Mouse (Mus musculus) cerebellum, adult 2 months (tissue): ENCODE data around the gene Defb26. TPM values are rescaled to one million over a fixed set of nuclear protein-coding genes. Genes with fewer than 3 reads are reported as not detected.

Experiments used
- DNase-seq, 2 experiments: peaks; one replicate each; pipeline ENCODE4 v3.0.0; 2021
- H3K27ac ChIP-seq: fragments of 200-500 bp; 2 replicates; pipeline ENCODE4 v1.5.1; 2012; ENCODE audit warnings: low read length, control low read depth, inconsistent platforms; ENCODE audit not compliant: insufficient read depth
- H3K27me3 ChIP-seq: fragments of 200-500 bp; 2 replicates; pipeline ENCODE4 v1.6.1; 2012; ENCODE audit warnings: inconsistent platforms, mild to moderate bottlenecking, low read length, moderate library complexity; ENCODE audit not compliant: control insufficient read depth, insufficient read depth
- H3K4me1 ChIP-seq: fragments of 200-500 bp; 2 replicates; pipeline ENCODE4 v1.6.1; 2011; ENCODE audit warnings: low read length; ENCODE audit not compliant: control insufficient read depth, insufficient read depth
- H3K4me3 ChIP-seq: fragments of 200-500 bp; replicated peaks from 2 replicates; pipeline ENCODE3; 2011; ENCODE audit warnings: mild to moderate bottlenecking, low read depth, low read length, control low read depth; ENCODE audit not compliant: insufficient read depth
- CTCF ChIP-seq: fragments of 200-500 bp; IDR thresholded peaks from 2 replicates; pipeline ENCODE4 v1.5.1; 2011; ENCODE audit warnings: low read depth, mild to moderate bottlenecking, control low read depth, low read length, moderate library complexity, borderline replicate concordance; ENCODE audit not compliant: insufficient read depth
- POLR2A ChIP-seq: fragments of 200-500 bp; IDR thresholded peaks from 2 replicates; pipeline ENCODE4 v1.6.1; 2011; ENCODE audit warnings: low read length, control low read depth, borderline replicate concordance; ENCODE audit not compliant: insufficient read depth
- WGBS: fragments of 180-500 bp; shearing (Covaris S2); methylation state at CpG from one replicate; pipeline ENCODE4 v1.1.7; 2018; 5-methylcytosine and 5-hydroxymethylcytosine counted together
- polyA plus RNA-seq: library from polyadenylated mRNA; depleted of rRNA; stranded (reverse); fragments of >200 nt; gene quantifications from 2 replicates; pipeline ENCODE4 v1.2.3, GENCODE M21; 2012; rRNA removed

The Defb26 gene
- polyA plus RNA-seq = not detected in 2 replicates

DNA sequence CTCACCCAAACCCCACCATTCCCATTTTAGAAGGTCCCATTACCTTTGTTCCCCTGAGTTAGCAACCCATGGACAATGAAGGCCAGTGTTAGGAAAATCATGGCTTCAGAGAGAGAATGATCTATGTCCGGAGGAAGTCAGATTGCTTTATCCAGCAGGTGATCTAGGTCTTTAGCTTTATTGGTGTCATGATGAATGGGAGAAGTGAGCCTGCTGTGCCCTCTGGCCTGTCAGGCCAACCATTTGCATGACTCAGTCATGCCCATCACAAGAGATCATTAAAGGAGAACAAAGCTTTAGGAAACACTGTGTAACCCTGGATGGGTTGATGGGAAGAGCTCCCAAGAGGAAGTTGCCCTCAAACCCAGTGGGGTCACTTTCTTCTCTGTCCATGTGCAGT is at the start of gene Defb26:
TSS of gene Defb26 (minus strand) at position 101 of the 400 bp plus-strand sequence.
- 43% methylated on average over 1 of the region's 1 CpGs for WGBS
- no peak for DNase-seq
- H3K4me3 ChIP-seq = no peak within 1 kb of the TSS
- H3K27ac ChIP-seq = no peak within 1 kb of the TSS
- H3K4me1 ChIP-seq = no peaks in the 10 kb centered on the region
- TF ChIP-seq POLR2A (no peak), CTCF (no peak)
- H3K27me3 ChIP-seq = no peaks in the 10 kb centered on the region

DNA sequence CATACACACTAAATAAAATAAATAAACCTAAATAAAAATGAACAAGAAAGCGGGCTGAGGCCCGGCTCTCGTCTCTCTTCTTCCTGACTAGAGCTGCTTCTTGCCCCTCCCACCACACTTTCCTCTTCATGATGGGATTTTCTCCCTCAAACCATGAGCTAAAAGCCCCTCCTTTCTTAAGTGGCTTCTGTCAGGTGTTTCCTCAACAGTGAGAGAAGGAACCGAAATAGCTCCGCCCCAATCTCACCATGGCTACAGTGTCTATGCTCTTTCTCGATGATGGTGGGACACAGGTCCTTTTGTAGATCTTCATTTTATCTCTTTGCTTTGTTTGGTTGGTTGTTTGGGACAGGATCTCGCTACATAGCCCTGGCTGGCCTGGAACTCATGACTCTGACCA is 45.2 kb upstream of the Defb26 start:
- H3K27ac ChIP-seq = no peak overlapping the region
- no peak for DNase-seq
- WGBS = 88% methylated on average over 7 of the region's 7 CpGs
- no peak overlapping the region for H3K4me3 ChIP-seq
- no peaks in the 10 kb centered on the region; the same call in 1 of the 2 replicates for H3K27me3 ChIP-seq
- no peaks in the 10 kb centered on the region for H3K4me1 ChIP-seq
- TF ChIP-seq CTCF (no peak), POLR2A (no peak)

DNA sequence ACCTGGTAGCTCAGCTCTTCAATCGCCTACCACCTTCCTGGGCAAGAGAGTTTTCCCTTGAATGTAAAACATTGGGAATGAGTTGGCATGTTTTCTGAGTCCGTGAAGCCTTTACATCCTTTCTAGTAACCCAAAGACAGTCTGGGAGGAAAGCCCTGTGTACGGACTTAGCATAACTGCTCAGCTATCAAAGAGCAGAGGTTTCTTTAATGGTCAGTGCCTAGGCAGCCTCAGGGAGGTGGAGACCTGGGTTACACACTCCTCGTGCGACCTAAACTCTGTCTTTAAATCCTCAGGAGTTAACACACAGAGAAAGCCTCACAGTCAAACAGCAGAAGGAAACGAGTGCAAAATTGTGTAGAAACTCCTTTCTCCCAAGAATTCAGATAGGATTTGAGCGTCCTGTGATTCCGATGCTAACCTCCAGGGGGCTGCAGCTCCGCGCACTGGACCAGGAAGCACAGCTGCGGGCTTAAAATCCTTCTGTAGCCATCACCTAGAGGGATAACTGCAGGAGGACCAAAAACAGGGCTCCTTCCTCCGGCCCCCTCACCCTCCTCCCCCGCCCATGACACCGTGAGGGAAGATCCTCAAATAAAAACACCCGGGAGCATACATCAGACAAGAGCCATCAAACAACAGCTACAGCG is 42.4 kb upstream of the Defb26 start:
- no peaks in the 10 kb centered on the region for H3K4me1 ChIP-seq
- no peak for TF ChIP-seq POLR2A
- TF ChIP-seq CTCF = peak; percentile 71
- H3K27ac ChIP-seq = no peak overlapping the region
- H3K27me3 ChIP-seq = no peaks in the 10 kb centered on the region; the same call in 1 of the 2 replicates
- no peak overlapping the region for H3K4me3 ChIP-seq
- 15% methylated on average over 16 of the region's 16 CpGs for WGBS
- peak; percentile 27 to 52 for DNase-seq

DNA sequence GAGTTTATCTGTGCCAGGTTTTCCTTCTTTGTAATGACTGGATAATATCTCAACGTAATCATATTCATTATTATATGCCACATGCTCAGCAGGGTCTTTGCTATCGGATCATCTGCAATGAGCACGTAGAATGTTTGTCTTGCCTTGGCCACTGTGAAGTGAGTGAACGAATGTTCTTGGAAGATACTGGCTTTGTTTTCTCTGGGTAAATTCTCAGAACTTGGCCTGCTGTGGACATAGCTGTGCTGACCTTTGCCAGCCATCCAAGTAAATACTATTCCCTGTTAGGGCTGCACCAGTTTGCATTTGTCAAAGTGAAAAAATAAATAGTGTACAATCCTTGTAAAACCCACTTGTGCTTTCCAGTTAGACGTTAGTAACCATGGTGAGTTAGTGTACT is 36.6 kb upstream of the Defb26 start:
- TF ChIP-seq CTCF (no peak), POLR2A (no peak)

DNA sequence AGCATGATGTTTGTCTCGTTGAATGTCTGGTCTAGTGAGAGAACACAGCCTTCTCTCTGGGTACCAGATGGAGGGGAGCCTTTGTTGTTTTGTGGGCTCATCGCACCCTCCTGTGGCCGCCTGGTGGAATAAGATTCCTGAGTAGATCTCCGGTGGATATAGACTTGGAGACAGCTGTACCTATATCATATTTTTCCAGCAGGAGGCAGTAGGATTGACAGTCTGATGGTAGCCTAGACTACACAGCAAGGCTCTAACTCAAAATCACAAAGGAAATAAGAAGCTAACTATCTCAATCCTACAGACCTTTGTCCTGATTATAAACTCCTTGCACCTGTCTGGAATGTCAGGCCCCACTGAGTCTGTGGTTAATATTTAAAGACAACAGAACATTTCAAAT is 33.2 kb upstream of the Defb26 start:
- no peak overlapping the region for H3K4me3 ChIP-seq
- DNase-seq = peak; percentile 13 to 22
- 15% methylated on average over 4 of the region's 4 CpGs for whole genome bisulfite sequencing
- H3K4me1 ChIP-seq = no peaks in the 10 kb centered on the region
- peak; percentile 51; the same call in 1 of the 2 replicates for TF ChIP-seq CTCF
- TF ChIP-seq POLR2A = no peak
- no peaks in the 10 kb centered on the region; the same call in 1 of the 2 replicates for H3K27me3 ChIP-seq
- H3K27ac ChIP-seq = no peak overlapping the region

More for the DNA sequence above, 36.6 kb upstream of the Defb26 start:
- Histone ChIP-seq H3K4me3 (no peak overlapping the region), H3K27ac (no peak overlapping the region), H3K4me1 (no peaks in the 10 kb centered on the region), H3K27me3 (no peaks in the 10 kb centered on the region; the same call in 1 of the 2 replicates)
- DNase-seq = no peak
- 75% methylated on average over 5 of the region's 5 CpGs for WGBS

DNA sequence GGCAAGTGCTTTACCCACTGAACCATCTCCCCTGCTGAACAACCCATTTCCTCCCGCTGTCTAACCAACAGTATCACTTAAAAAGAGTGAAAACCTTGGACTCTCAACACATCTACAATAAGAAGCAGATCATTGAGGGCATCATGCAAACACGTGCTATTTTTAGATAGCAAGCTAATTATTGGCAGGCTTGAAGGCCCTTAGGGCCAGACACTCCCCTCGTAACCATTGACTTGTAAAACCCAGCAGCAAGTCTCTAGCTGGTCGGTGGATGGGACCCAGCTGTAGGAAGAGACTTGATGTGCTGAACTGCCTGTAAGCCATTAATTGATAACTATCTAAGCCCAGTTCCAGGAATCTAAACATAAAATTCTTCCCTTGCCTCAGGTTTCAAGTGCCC is 32.0 kb upstream of the Defb26 start:
- WGBS = 52% methylated on average over 4 of the region's 4 CpGs
- Histone ChIP-seq H3K4me1 (no peaks in the 10 kb centered on the region), H3K27me3 (no peaks in the 10 kb centered on the region), H3K4me3 (no peak overlapping the region), H3K27ac (no peak overlapping the region)
- DNase-seq = no peak
- TF ChIP-seq CTCF = no peak
- no peak for TF ChIP-seq POLR2A

DNA sequence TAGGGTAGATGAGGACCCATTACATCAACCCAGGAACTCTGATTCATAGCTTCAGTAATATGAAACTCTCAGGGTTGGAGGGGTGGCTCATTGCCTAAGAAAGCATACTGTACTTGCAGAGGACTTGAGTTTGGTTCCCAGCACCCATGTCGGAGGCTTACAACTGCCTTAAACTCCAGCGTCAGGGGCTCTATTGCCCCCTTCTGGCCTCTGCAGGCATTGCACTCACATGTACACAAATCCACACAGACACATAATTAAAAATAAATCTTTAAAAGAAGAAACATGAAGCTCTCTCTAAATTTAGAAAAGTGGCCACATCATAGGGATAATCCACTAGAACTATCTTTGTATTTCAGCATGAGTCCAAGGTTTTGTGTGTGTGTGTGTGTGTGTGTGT is 31.4 kb upstream of the Defb26 start:
- TF ChIP-seq POLR2A (no peak), CTCF (no peak)
- 79% methylated on average over 2 of the region's 2 CpGs for WGBS
- H3K4me1 ChIP-seq = no peaks in the 10 kb centered on the region
- no peak overlapping the region for H3K4me3 ChIP-seq
- H3K27me3 ChIP-seq = no peaks in the 10 kb centered on the region
- H3K27ac ChIP-seq = no peak overlapping the region
- no peak for DNase-seq

DNA sequence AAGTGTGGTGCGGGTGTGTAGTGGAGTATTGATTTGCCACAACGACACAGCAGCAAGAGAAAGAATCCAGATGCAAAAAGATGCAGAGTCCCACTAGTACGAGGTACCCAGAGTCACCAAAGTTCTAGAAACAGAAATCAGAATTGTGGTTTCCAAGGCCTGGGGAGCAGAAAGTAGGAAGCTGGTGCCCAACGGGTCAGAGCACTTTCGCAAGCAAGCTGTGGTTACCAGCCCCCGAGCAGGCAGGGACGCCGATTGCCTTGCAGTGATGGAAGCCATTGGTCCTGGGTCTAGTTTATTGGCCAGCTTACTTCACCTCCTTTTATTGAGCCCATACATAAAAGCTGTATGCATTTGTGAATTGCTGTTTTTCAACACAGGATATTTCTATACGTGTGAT is 30.5 kb upstream of the Defb26 start:
- Histone ChIP-seq H3K27ac (no peak overlapping the region), H3K27me3 (no peaks in the 10 kb centered on the region), H3K4me3 (no peak overlapping the region), H3K4me1 (no peaks in the 10 kb centered on the region)
- 90% methylated on average over 9 of the region's 9 CpGs for WGBS
- TF ChIP-seq POLR2A = no peak
- no peak for TF ChIP-seq CTCF
- no peak for DNase-seq

DNA sequence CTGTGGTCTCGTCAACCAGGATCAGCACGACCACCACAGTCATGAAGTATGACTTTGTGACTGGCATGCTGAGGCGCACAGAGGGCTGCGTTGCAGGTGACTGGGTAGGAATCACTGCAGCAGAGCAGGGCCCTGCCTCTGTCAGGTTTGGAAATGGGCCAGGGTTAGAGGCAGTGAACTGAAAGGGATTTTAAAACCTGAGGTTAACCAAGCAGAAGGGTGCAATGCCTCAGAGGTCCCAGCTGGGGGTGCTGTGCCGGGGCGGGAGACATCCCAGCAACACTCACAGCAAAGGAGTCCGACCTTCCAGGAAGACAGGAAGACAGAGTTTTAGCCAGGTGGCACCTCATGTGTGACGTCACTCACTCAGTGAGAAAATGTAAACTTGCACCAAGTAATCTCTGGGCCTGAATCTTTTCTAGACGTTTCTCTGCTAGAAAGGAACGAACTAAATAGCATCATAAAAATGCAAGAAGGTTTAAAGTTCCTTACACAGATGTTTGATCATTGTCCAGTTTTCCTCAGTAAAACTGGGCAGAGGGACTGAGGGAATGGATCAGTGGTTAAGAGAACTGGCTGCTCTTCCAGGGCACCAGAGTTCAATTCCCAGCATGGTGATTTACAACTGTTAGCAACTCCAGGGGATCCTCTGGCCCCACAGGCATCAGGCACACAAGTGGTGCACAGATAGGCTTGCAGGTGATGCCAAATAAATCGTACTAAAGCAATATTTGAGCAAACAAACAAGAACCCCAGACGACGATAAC is 28.6 kb upstream of the Defb26 start, which contains the start of gene Defb29:
TSS of gene Defb29 (minus strand) at position 155 of the 767 bp plus-strand sequence.
- no peak for DNase-seq
- 0 out of 2 replicates have a peak, but pooled peaks have one; percentile 8 for TF ChIP-seq CTCF
- no peak for TF ChIP-seq POLR2A
- Histone ChIP-seq H3K4me1 (no peaks in the 10 kb centered on the region), H3K27me3 (no peaks in the 10 kb centered on the region), H3K27ac (no peak within 1 kb of the TSS), H3K4me3 (no peak within 1 kb of the TSS)
- 53% methylated on average over 13 of the region's 13 CpGs for WGBS
